In the genomic region with DNA sequence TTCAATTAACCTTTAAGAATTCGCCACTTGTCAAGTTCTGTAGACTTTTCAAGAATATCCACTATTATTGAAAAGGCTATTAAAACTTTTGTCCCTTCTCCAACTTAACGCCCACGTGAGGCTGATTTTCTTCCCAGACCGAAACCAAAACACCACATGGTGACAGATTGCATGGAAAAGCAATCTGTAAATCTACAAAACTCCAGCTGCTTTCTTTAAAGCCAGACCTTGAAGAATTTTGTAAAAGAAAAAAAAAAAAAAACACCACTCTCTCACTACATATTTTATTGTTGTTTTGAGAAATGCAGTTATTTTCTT, we compare ENCODE assay signal across 17 mouse cellular contexts.
DNase-seq lines count a peak whose midpoint lies in the region; ATAC-seq and TF ChIP-seq lines count a peak whose summit lies in the region.
"Had no signal": no experiment of that assay in that cellular context is flagged by ENCODE, and none has a peak within 500 bp of the region (broad histone marks: within the 10 kb centered on the region; RNA-seq: fewer than 3 reads in every experiment).

No protein-coding gene starts in this region.

- no peak overlapping the region for H3K9ac ChIP-seq in forebrain, postnatal 0 days
- no peak overlapping the region for H3K9ac ChIP-seq in liver, embryonic 11.5 days (ENCODE audit: low read depth, low read length)
- H3K9ac ChIP-seq: limb, embryonic 13.5 days; midbrain, embryonic 15.5 days; neural tube, embryonic 12.5 days had no signal

- no peak overlapping the region for H3K4me2 ChIP-seq in forebrain, postnatal 0 days (ENCODE audit: low read depth)
- no peak overlapping the region for H3K4me2 ChIP-seq in liver, embryonic 11.5 days
- H3K4me2 ChIP-seq: limb, embryonic 13.5 days; midbrain, embryonic 15.5 days; neural tube, embryonic 12.5 days had no signal

- TF ChIP-seq POLR2A in brain, embryonic 14.5 days (IDR thresholded peaks at IDR 0.05; ENCODE audit: borderline replicate concordance, extremely low read depth, insufficient read depth, insufficient read length, poor library complexity, severe bottlenecking), result no peak

- no peak overlapping the region for H3K4me3 ChIP-seq in forebrain, postnatal 0 days (ENCODE audit: low read depth, low read length)
- no peak overlapping the region for H3K4me3 ChIP-seq in forebrain, embryonic 10.5 days
- H3K4me3 ChIP-seq in liver, embryonic 11.5 days (ENCODE audit: low read depth, low read length), result no peak overlapping the region
- H3K4me3 ChIP-seq: limb, embryonic 13.5 days; midbrain, embryonic 15.5 days; neural tube, embryonic 12.5 days had no signal

- WGBS in forebrain, postnatal 0 days, result 36% methylated on average over 4 of the region's 4 CpGs
- 75% methylated on average over 4 of the region's 4 CpGs for WGBS in forebrain, embryonic 10.5 days
- WGBS in liver, embryonic 11.5 days, result 70% methylated on average over 4 of the region's 4 CpGs

- H3K27ac ChIP-seq in forebrain, postnatal 0 days (ENCODE audit: low read depth, low read length), result no peak overlapping the region
- H3K27ac ChIP-seq in forebrain, embryonic 10.5 days, result no peak overlapping the region
- no peak overlapping the region for H3K27ac ChIP-seq in liver, embryonic 11.5 days (ENCODE audit: low read depth, low read length)
- H3K27ac ChIP-seq: limb, embryonic 13.5 days; midbrain, embryonic 15.5 days; neural tube, embryonic 12.5 days had no signal

- no peak for TF ChIP-seq CTCF in forebrain, postnatal 0 days (IDR thresholded peaks at IDR 0.05; ENCODE audit: low read depth)
- no peak for TF ChIP-seq CTCF in brain, embryonic 14.5 days (IDR thresholded peaks at IDR 0.05; ENCODE audit: borderline replicate concordance, extremely low read depth, insufficient read depth, insufficient read length)

- no peaks in the 10 kb centered on the region for H3K4me1 ChIP-seq in forebrain, postnatal 0 days (ENCODE audit: insufficient read depth)
- H3K4me1 ChIP-seq in forebrain, embryonic 10.5 days, result peaks cover 3% of the 10 kb centered on the region; the same call in 1 of the 2 replicates
- H3K4me1 ChIP-seq in liver, embryonic 11.5 days (replicated peaks; ENCODE audit: control insufficient read depth, insufficient read depth, low read length), result no peaks in the 10 kb centered on the region
- H3K4me1 ChIP-seq: limb, embryonic 13.5 days; neural tube, embryonic 12.5 days had no signal

- peak; percentile 48; the same call in 1 of the 2 replicates for ATAC-seq in forebrain, postnatal 0 days
- no peak for ATAC-seq in liver, embryonic 11.5 days (replicated peaks; ENCODE audit: low FRiP score)
- ATAC-seq: midbrain, embryonic 15.5 days had no signal

- intact Hi-C loops in left cerebral cortex, postnatal 10 days (cut with DNase I), result no loop called here

- no peaks in the 10 kb centered on the region for H3K27me3 ChIP-seq in forebrain, postnatal 0 days (ENCODE audit: insufficient read depth, low read length)
- H3K27me3 ChIP-seq in forebrain, embryonic 10.5 days (ENCODE audit: poor library complexity, severe bottlenecking), result no peaks in the 10 kb centered on the region
- no peaks in the 10 kb centered on the region for H3K27me3 ChIP-seq in liver, embryonic 11.5 days (replicated peaks; ENCODE audit: control insufficient read depth, insufficient read depth, low read length)
- H3K27me3 ChIP-seq: limb, embryonic 13.5 days; midbrain, embryonic 15.5 days; neural tube, embryonic 12.5 days had no signal

- no peaks in the 10 kb centered on the region for H3K36me3 ChIP-seq in forebrain, postnatal 0 days (ENCODE audit: insufficient read depth)
- H3K36me3 ChIP-seq in forebrain, embryonic 10.5 days (replicated peaks), result no peaks in the 10 kb centered on the region
- no peaks in the 10 kb centered on the region for H3K36me3 ChIP-seq in liver, embryonic 11.5 days (ENCODE audit: control insufficient read depth, insufficient read depth, low read length)
- H3K36me3 ChIP-seq: G1E; limb, embryonic 13.5 days; midbrain, embryonic 15.5 days; neural tube, embryonic 12.5 days had no signal

- no peaks in the 10 kb centered on the region for H3K9me3 ChIP-seq in forebrain, postnatal 0 days (ENCODE audit: low read length)
- H3K9me3 ChIP-seq in forebrain, embryonic 10.5 days, result no peaks in the 10 kb centered on the region
- H3K9me3 ChIP-seq in liver, embryonic 11.5 days (ENCODE audit: control insufficient read depth, low read length), result no peaks in the 10 kb centered on the region
- H3K9me3 ChIP-seq: limb, embryonic 13.5 days; midbrain, embryonic 15.5 days; neural tube, embryonic 12.5 days had no signal

- peak; percentile 77 for DNase-seq in forebrain, postnatal 0 days
- DNase-seq in forebrain, embryonic 10.5 days (ENCODE audit: extremely low spot score, low spot score), result no peak
- peak; percentile 29 to 58 for DNase-seq in left cerebral cortex, postnatal 10 days (ENCODE audit: extremely low spot score in 1 of 2, low spot score in 2 of 2)
- no peak for DNase-seq in left cerebral cortex, adult 8-10 months (ENCODE audit: low spot score in 2 of 2)
- DNase-seq in brain, embryonic 14.5 days (ENCODE audit: low read depth), result peak; percentile 56
- peak; percentile 15 to 34 for DNase-seq in layer of hippocampus, postnatal 36 days
- no peak for DNase-seq in urinary bladder, adult 18-20 months (ENCODE audit: low spot score in 2 of 2)
- DNase-seq in liver, embryonic 11.5 days (ENCODE audit: low spot score), result no peak
- DNase-seq: adrenal gland, postnatal 36 days; cerebellum, adult 11-12 months; gastrocnemius, postnatal 25 days; kidney, adult 9 months; lung, adult 18-20 months had no signal

Comparison
In these comparisons a context has a peak if more than half of its experiments do, and no peak if none do; other contexts are left out.
1. DNase-seq: peak in forebrain, postnatal 0 days (single experiment), left cerebral cortex, postnatal 10 days (2 of 2), brain, embryonic 14.5 days (single experiment) and layer of hippocampus, postnatal 36 days (2 of 2); none in forebrain, embryonic 10.5 days (single experiment), left cerebral cortex, adult 8-10 months (0 of 2), urinary bladder, adult 18-20 months (0 of 2) and liver, embryonic 11.5 days (single experiment).